Mouse (Mus musculus) lung, embryonic 16.5 days (tissue): Measurements from ENCODE around the gene Mmp15. TPM values are rescaled to one million over a fixed set of nuclear protein-coding genes. Genes with fewer than 3 reads are reported as not detected.

Source experiments
- ATAC-seq: fragments of 200-750 bp; cut with Nextera tagmentation; 2 replicates; pipeline ENCODE4 v1.8.0; 2017; ENCODE audit warnings: low read depth, mild to moderate bottlenecking, moderate library complexity
- H3K27ac ChIP-seq: fragments of 300-500 bp; sonication (generic); 2 replicates; pipeline ENCODE4 v1.5.1; 2014; ENCODE audit warnings: mild to moderate bottlenecking, control low read depth, low read length
- H3K27me3 ChIP-seq: fragments of 300-500 bp; sonication (generic); 2 replicates; pipeline ENCODE4 v1.6.1; 2014; ENCODE audit warnings: low read depth, low read length, mixed read lengths; ENCODE audit not compliant: control insufficient read depth, insufficient read depth
- H3K36me3 ChIP-seq: fragments of 300-500 bp; sonication (generic); 2 replicates; pipeline ENCODE4 v1.6.1; 2014; ENCODE audit warnings: low read length; ENCODE audit not compliant: control insufficient read depth, insufficient read depth
- H3K4me1 ChIP-seq: fragments of 300-500 bp; sonication (generic); replicated peaks from 2 replicates; pipeline ENCODE4 v1.6.1; 2014; ENCODE audit warnings: low read length, mixed read lengths; ENCODE audit not compliant: control insufficient read depth, insufficient read depth
- H3K4me2 ChIP-seq: fragments of 300-500 bp; sonication (generic); 2 replicates; pipeline ENCODE4 v1.6.1; 2014; ENCODE audit warnings: low read depth, low read length, control low read depth
- H3K4me3 ChIP-seq: fragments of 300-500 bp; sonication (generic); 2 replicates; pipeline ENCODE4 v1.5.1; 2014; ENCODE audit warnings: mild to moderate bottlenecking, low read length, control low read depth
- H3K9ac ChIP-seq: fragments of 300-500 bp; sonication (generic); 2 replicates; pipeline ENCODE4 v1.6.1; 2014; ENCODE audit warnings: low read length, control low read depth
- H3K9me3 ChIP-seq: fragments of 300-500 bp; sonication (generic); 2 replicates; pipeline ENCODE4 v1.6.1; 2016; ENCODE audit warnings: low read length; ENCODE audit not compliant: control insufficient read depth
- WGBS: fragments of 180-500 bp; shearing (Covaris S2); extraction: QIAGEN DNeasy Blood & Tissue Kit; methylation state at CpG from one replicate; pipeline ENCODE4 v1.1.7; 2014; 5-methylcytosine and 5-hydroxymethylcytosine counted together
- polyA plus RNA-seq: library from polyadenylated mRNA; unstranded; fragments of >200 nt; fragmentation: Nextera tagmentation; extraction: Ambion mirVana; gene quantifications from 2 replicates; pipeline ENCODE4 v1.2.1, GENCODE M21; 2015

Mmp15 gene
- polyA plus RNA-seq, 1 experiment from 2014 or later, result 13.1 TPM

GRCm38 (mm10) chr8:95351461-95351860 lies 607 bp upstream of the Mmp15 start:
- Histone ChIP-seq H3K4me2 (peak overlapping the region; percentile 85), H3K4me3 (peak overlapping the region; percentile 87), H3K27ac (no peak overlapping the region), H3K9ac (peak overlapping the region; percentile 88), H3K36me3 (no peaks in the 10 kb centered on the region; the same call in 1 of the 2 replicates), H3K4me1 (peaks cover 37% of the 10 kb centered on the region), H3K27me3 (no peaks in the 10 kb centered on the region), H3K9me3 (no peaks in the 10 kb centered on the region)
- WGBS, result 2% methylated on average over 15 of the region's 15 CpGs
- ATAC-seq, result peak; percentile 39; the same call in 1 of the 2 replicates

- Histone ChIP-seq H3K4me1 (peaks cover 33% of the 10 kb centered on the region), H3K36me3 (no peaks in the 10 kb centered on the region), H3K27me3 (no peaks in the 10 kb centered on the region), H3K9me3 (no peaks in the 10 kb centered on the region), H3K4me2 (peak overlapping the region; percentile 85), H3K27ac (peak overlapping the region; percentile 85), H3K4me3 (peak overlapping the region; percentile 87), H3K9ac (peak overlapping the region; percentile 88)
- 2% methylated on average over 62 of the region's 62 CpGs for WGBS
- peak; percentile 38 for ATAC-seq
These were observed 1.1 kb downstream of the Mmp15 start for GRCm38 (mm10) chr8:95352871-95353866.

- H3K9me3 ChIP-seq, result no peaks in the 10 kb centered on the region
- no peak overlapping the region for H3K4me2 ChIP-seq
- no peak overlapping the region for H3K27ac ChIP-seq
- no peak overlapping the region for H3K4me3 ChIP-seq
- ATAC-seq, result no peak
- peaks cover 33% of the 10 kb centered on the region for H3K4me1 ChIP-seq
- H3K27me3 ChIP-seq, result no peaks in the 10 kb centered on the region
- H3K9ac ChIP-seq, result peak overlapping the region; percentile 8; the same call in 1 of the 2 replicates
- WGBS, result 78% methylated on average over 2 of the region's 2 CpGs
- no peaks in the 10 kb centered on the region for H3K36me3 ChIP-seq
These were observed 2.5 kb downstream of the Mmp15 start for GRCm38 (mm10) chr8:95354606-95355005.

GRCm38 (mm10) chr8:95358550-95359411 lies 6.7 kb downstream of the Mmp15 start:
- Histone ChIP-seq H3K36me3 (no peaks in the 10 kb centered on the region), H3K9me3 (no peaks in the 10 kb centered on the region), H3K9ac (no peak overlapping the region), H3K27me3 (no peaks in the 10 kb centered on the region), H3K4me2 (no peak overlapping the region), H3K4me1 (peaks cover 38% of the 10 kb centered on the region), H3K27ac (peak overlapping the region; percentile 65), H3K4me3 (no peak overlapping the region)
- ATAC-seq, result peak; percentile 75
- 27% methylated on average over 8 of the region's 8 CpGs for WGBS

- no peak for ATAC-seq
- peak overlapping the region; percentile 54 for H3K27ac ChIP-seq
- WGBS, result 33% methylated on average over 7 of the region's 7 CpGs
- H3K4me1 ChIP-seq, result peaks cover 34% of the 10 kb centered on the region
- H3K9me3 ChIP-seq, result no peaks in the 10 kb centered on the region
- no peak overlapping the region for H3K4me3 ChIP-seq
- no peaks in the 10 kb centered on the region for H3K27me3 ChIP-seq
- H3K36me3 ChIP-seq, result no peaks in the 10 kb centered on the region
- H3K4me2 ChIP-seq, result no peak overlapping the region
- no peak overlapping the region; the same call in 1 of the 2 replicates for H3K9ac ChIP-seq
These were observed 8.3 kb downstream of the Mmp15 start for GRCm38 (mm10) chr8:95360181-95361015.

GRCm38 (mm10) chr8:95361016-95361341 lies 8.9 kb downstream of the Mmp15 start:
- no peak overlapping the region for H3K4me3 ChIP-seq
- peaks cover 34% of the 10 kb centered on the region for H3K4me1 ChIP-seq
- no peaks in the 10 kb centered on the region for H3K9me3 ChIP-seq
- H3K9ac ChIP-seq, result no peak overlapping the region; the same call in 1 of the 2 replicates
- H3K4me2 ChIP-seq, result no peak overlapping the region
- no peak for ATAC-seq
- H3K27me3 ChIP-seq, result no peaks in the 10 kb centered on the region
- no peaks in the 10 kb centered on the region for H3K36me3 ChIP-seq
- peak overlapping the region; percentile 54 for H3K27ac ChIP-seq
- 54% methylated on average over 3 of the region's 3 CpGs for WGBS

- Histone ChIP-seq H3K4me3 (no peak overlapping the region), H3K9ac (no peak overlapping the region), H3K27ac (no peak overlapping the region), H3K27me3 (no peaks in the 10 kb centered on the region), H3K4me2 (no peak overlapping the region), H3K36me3 (no peaks in the 10 kb centered on the region), H3K9me3 (no peaks in the 10 kb centered on the region), H3K4me1 (peaks cover 31% of the 10 kb centered on the region)
- WGBS, result 59% methylated on average over 6 of the region's 6 CpGs
- no peak for ATAC-seq
These were observed 10.2 kb downstream of the Mmp15 start for GRCm38 (mm10) chr8:95362272-95362671.

GRCm38 (mm10) chr8:95363849-95364248 lies 11.8 kb downstream of the Mmp15 start:
- H3K4me3 ChIP-seq, result no peak overlapping the region
- no peak overlapping the region for H3K4me2 ChIP-seq
- H3K4me1 ChIP-seq, result peaks cover 22% of the 10 kb centered on the region
- H3K36me3 ChIP-seq, result no peaks in the 10 kb centered on the region
- no peak overlapping the region for H3K9ac ChIP-seq
- ATAC-seq, result no peak
- WGBS, result 90% methylated on average over 2 of the region's 2 CpGs
- H3K9me3 ChIP-seq, result no peaks in the 10 kb centered on the region
- no peaks in the 10 kb centered on the region for H3K27me3 ChIP-seq
- H3K27ac ChIP-seq, result no peak overlapping the region
